In the genomic region with DNA sequence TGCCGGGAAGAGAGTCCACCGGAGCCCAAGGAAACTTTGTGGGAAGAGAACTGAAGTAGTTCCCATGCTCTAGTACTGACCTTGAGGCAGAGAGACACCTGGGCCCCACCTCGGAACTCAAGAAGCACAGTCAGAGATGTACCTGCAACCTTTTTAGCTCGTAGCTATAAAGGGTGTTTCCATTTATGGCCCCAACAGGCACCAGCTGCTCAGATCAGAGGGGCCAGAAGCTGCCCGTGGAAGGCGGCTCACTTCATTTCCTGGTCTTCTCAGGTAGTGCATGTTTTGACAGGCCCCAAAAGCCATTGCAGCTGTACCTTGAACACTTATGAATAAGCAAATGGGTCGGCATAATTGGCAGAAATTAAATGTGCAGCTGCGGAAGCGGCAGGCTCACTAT, we compare ENCODE assay signal across 25 mouse cellular contexts.
DNase-seq lines count a peak whose midpoint lies in the region; ATAC-seq and TF ChIP-seq lines count a peak whose summit lies in the region.
"Had no signal": no experiment of that assay in that cellular context is flagged by ENCODE, and none has a peak within 500 bp of the region (broad histone marks: within the 10 kb centered on the region; RNA-seq: fewer than 3 reads in every experiment).

No protein-coding gene starts in this region.

- no peak for TF ChIP-seq EP300 in stomach, postnatal 0 days (optimal IDR thresholded peaks at IDR 0.05)

- 68% methylated on average over 9 of the region's 9 CpGs for WGBS in embryonic facial prominence, embryonic 12.5 days
- 85% methylated on average over 9 of the region's 9 CpGs for WGBS in embryonic facial prominence, embryonic 10.5 days
- WGBS in stomach, embryonic 16.5 days = 63% methylated on average over 9 of the region's 9 CpGs
- WGBS in stomach, postnatal 0 days = 65% methylated on average over 9 of the region's 9 CpGs
- WGBS in embryonic facial prominence, embryonic 13.5 days = 69% methylated on average over 9 of the region's 9 CpGs
- 49% methylated on average over 9 of the region's 9 CpGs for WGBS in limb, embryonic 12.5 days

- 0 out of 2 replicates have a peak overlapping the region, but pooled peaks have one; percentile 23 for H3K27ac ChIP-seq in embryonic facial prominence, embryonic 12.5 days
- no peak overlapping the region for H3K27ac ChIP-seq in embryonic facial prominence, embryonic 10.5 days (replicated peaks)
- H3K27ac ChIP-seq in stomach, embryonic 16.5 days (ENCODE audit: low read length) = 0 out of 2 replicates have a peak overlapping the region, but pooled peaks have one; percentile 18
- H3K27ac ChIP-seq in stomach, postnatal 0 days (replicated peaks) = no peak overlapping the region
- H3K27ac ChIP-seq in embryonic facial prominence, embryonic 13.5 days = 0 out of 2 replicates have a peak overlapping the region, but pooled peaks have one; percentile 2
- 0 out of 2 replicates have a peak overlapping the region, but pooled peaks have one; percentile 24 for H3K27ac ChIP-seq in limb, embryonic 12.5 days
- no peak overlapping the region for H3K27ac ChIP-seq in gastrocnemius, adult 2 months
- H3K27ac ChIP-seq: embryonic facial prominence, embryonic 15.5 days; forebrain, embryonic 15.5 days; heart, embryonic 13.5 days; limb, embryonic 13.5 days; lung, embryonic 15.5 days; midbrain, embryonic 12.5 days; neural tube, embryonic 13.5 days had no signal

- H3K27me3 ChIP-seq in embryonic facial prominence, embryonic 12.5 days = no peaks in the 10 kb centered on the region
- no peaks in the 10 kb centered on the region for H3K27me3 ChIP-seq in embryonic facial prominence, embryonic 10.5 days (replicated peaks; ENCODE audit: low read depth, poor library complexity, severe bottlenecking)
- H3K27me3 ChIP-seq in stomach, embryonic 16.5 days (ENCODE audit: control insufficient read depth, insufficient read depth, low read length) = no peaks in the 10 kb centered on the region
- no peaks in the 10 kb centered on the region for H3K27me3 ChIP-seq in stomach, postnatal 0 days (ENCODE audit: control insufficient read depth, insufficient read depth, low read length)
- no peaks in the 10 kb centered on the region for H3K27me3 ChIP-seq in embryonic facial prominence, embryonic 13.5 days
- no peaks in the 10 kb centered on the region for H3K27me3 ChIP-seq in limb, embryonic 12.5 days
- H3K27me3 ChIP-seq: embryonic facial prominence, embryonic 15.5 days; forebrain, embryonic 15.5 days; heart, embryonic 13.5 days; limb, embryonic 13.5 days; lung, embryonic 15.5 days; midbrain, embryonic 12.5 days; neural tube, embryonic 13.5 days had no signal

- no peaks in the 10 kb centered on the region for H3K9me3 ChIP-seq in embryonic facial prominence, embryonic 12.5 days
- 0 out of 2 replicates have a peak, but pooled peaks cover 3% of the 10 kb centered on the region for H3K9me3 ChIP-seq in embryonic facial prominence, embryonic 10.5 days
- H3K9me3 ChIP-seq in stomach, embryonic 16.5 days (replicated peaks; ENCODE audit: control insufficient read depth, low read length) = no peaks in the 10 kb centered on the region; the same call in 1 of the 2 replicates
- H3K9me3 ChIP-seq in stomach, postnatal 0 days (ENCODE audit: control insufficient read depth, low read length) = no peaks in the 10 kb centered on the region
- no peaks in the 10 kb centered on the region; the same call in 1 of the 2 replicates for H3K9me3 ChIP-seq in embryonic facial prominence, embryonic 13.5 days
- H3K9me3 ChIP-seq in limb, embryonic 12.5 days = peaks cover 3% of the 10 kb centered on the region; the same call in 1 of the 2 replicates
- H3K9me3 ChIP-seq: forebrain, embryonic 15.5 days; lung, embryonic 15.5 days; midbrain, embryonic 12.5 days; neural tube, embryonic 13.5 days had no signal

- intact Hi-C loops in gastrocnemius, adult 2 months (cut with DNase I) = no loop called here

- no peak overlapping the region for H3K9ac ChIP-seq in embryonic facial prominence, embryonic 12.5 days
- H3K9ac ChIP-seq in stomach, embryonic 16.5 days (ENCODE audit: low read length) = no peak overlapping the region
- no peak overlapping the region for H3K9ac ChIP-seq in stomach, postnatal 0 days (ENCODE audit: low read length)
- H3K9ac ChIP-seq in embryonic facial prominence, embryonic 13.5 days = no peak overlapping the region
- no peak overlapping the region for H3K9ac ChIP-seq in limb, embryonic 12.5 days (replicated peaks)
- H3K9ac ChIP-seq: embryonic facial prominence, embryonic 15.5 days; forebrain, embryonic 15.5 days; heart, embryonic 13.5 days; limb, embryonic 13.5 days; lung, embryonic 15.5 days; midbrain, embryonic 12.5 days; neural tube, embryonic 13.5 days had no signal

- peaks cover 14% of the 10 kb centered on the region for H3K4me1 ChIP-seq in embryonic facial prominence, embryonic 12.5 days
- H3K4me1 ChIP-seq in embryonic facial prominence, embryonic 10.5 days = peaks cover 41% of the 10 kb centered on the region
- H3K4me1 ChIP-seq in stomach, embryonic 16.5 days (ENCODE audit: control insufficient read depth, insufficient read depth, low read length) = 0 out of 2 replicates have a peak, but pooled peaks cover 3% of the 10 kb centered on the region
- no peaks in the 10 kb centered on the region for H3K4me1 ChIP-seq in stomach, postnatal 0 days (replicated peaks; ENCODE audit: control insufficient read depth, insufficient read depth)
- peaks cover 36% of the 10 kb centered on the region for H3K4me1 ChIP-seq in embryonic facial prominence, embryonic 13.5 days
- H3K4me1 ChIP-seq in limb, embryonic 12.5 days (replicated peaks) = peaks cover 43% of the 10 kb centered on the region
- H3K4me1 ChIP-seq: heart, embryonic 13.5 days; lung, embryonic 15.5 days had no signal

- ATAC-seq in embryonic facial prominence, embryonic 12.5 days (ENCODE audit: insufficient number of reproducible peaks, insufficient read depth, low FRiP score, low TSS enrichment) = no peak
- no peak for ATAC-seq in stomach, embryonic 16.5 days (ENCODE audit: insufficient read depth, low FRiP score)
- no peak for ATAC-seq in stomach, postnatal 0 days (ENCODE audit: low FRiP score, low TSS enrichment)
- no peak for ATAC-seq in embryonic facial prominence, embryonic 13.5 days (ENCODE audit: insufficient number of reproducible peaks, insufficient read depth, low FRiP score, low TSS enrichment, low read depth)
- no peak for ATAC-seq in limb, embryonic 12.5 days (ENCODE audit: insufficient number of reproducible peaks, insufficient read depth, low FRiP score, low TSS enrichment, low read depth)
- ATAC-seq: forebrain, embryonic 15.5 days; hindbrain, embryonic 16.5 days had no signal

- H3K4me2 ChIP-seq in embryonic facial prominence, embryonic 12.5 days (replicated peaks) = no peak overlapping the region
- no peak overlapping the region for H3K4me2 ChIP-seq in stomach, embryonic 16.5 days (ENCODE audit: low read depth, low read length)
- no peak overlapping the region for H3K4me2 ChIP-seq in stomach, postnatal 0 days (replicated peaks; ENCODE audit: low read depth)
- no peak overlapping the region for H3K4me2 ChIP-seq in embryonic facial prominence, embryonic 13.5 days
- no peak overlapping the region for H3K4me2 ChIP-seq in limb, embryonic 12.5 days
- H3K4me2 ChIP-seq: embryonic facial prominence, embryonic 15.5 days; forebrain, embryonic 15.5 days; heart, embryonic 13.5 days; limb, embryonic 13.5 days; liver, embryonic 11.5 days; lung, embryonic 15.5 days; midbrain, embryonic 12.5 days; neural tube, embryonic 13.5 days had no signal

- no peaks in the 10 kb centered on the region for H3K36me3 ChIP-seq in embryonic facial prominence, embryonic 12.5 days
- no peaks in the 10 kb centered on the region for H3K36me3 ChIP-seq in embryonic facial prominence, embryonic 10.5 days (replicated peaks)
- no peaks in the 10 kb centered on the region for H3K36me3 ChIP-seq in stomach, embryonic 16.5 days (ENCODE audit: control insufficient read depth, insufficient read depth, low read length)
- no peaks in the 10 kb centered on the region for H3K36me3 ChIP-seq in stomach, postnatal 0 days (ENCODE audit: control insufficient read depth, insufficient read depth, low read length)
- H3K36me3 ChIP-seq in embryonic facial prominence, embryonic 13.5 days = no peaks in the 10 kb centered on the region
- H3K36me3 ChIP-seq in limb, embryonic 12.5 days = no peaks in the 10 kb centered on the region
- H3K36me3 ChIP-seq: embryonic facial prominence, embryonic 15.5 days; forebrain, embryonic 15.5 days; heart, embryonic 13.5 days; limb, embryonic 13.5 days; lung, embryonic 15.5 days; midbrain, embryonic 12.5 days; neural tube, embryonic 13.5 days had no signal

- TF ChIP-seq CTCF in stomach, postnatal 0 days (IDR thresholded peaks at IDR 0.05; ENCODE audit: low read depth) = no peak
- no peak for TF ChIP-seq CTCF in gastrocnemius, adult 2 months (IDR thresholded peaks at IDR 0.05)

- no peak for DNase-seq in embryonic facial prominence, embryonic 10.5 days (ENCODE audit: low spot score)
- DNase-seq in stomach, postnatal 0 days (ENCODE audit: low spot score) = no peak
- DNase-seq in gastrocnemius, adult 2 months = no peak
- DNase-seq in adrenal gland, adult 2 months = no peak
- DNase-seq: adrenal gland, postnatal 25 days; cerebellum, adult 11-12 months; cerebellum, adult 9-11 months; embryo, embryonic 11 days; gastrocnemius, postnatal 10 days; heart, postnatal 10 days; kidney, postnatal 14 days; right cerebral cortex, postnatal 4 days had no signal

- H3K4me3 ChIP-seq in embryonic facial prominence, embryonic 12.5 days = no peak overlapping the region
- no peak overlapping the region for H3K4me3 ChIP-seq in embryonic facial prominence, embryonic 10.5 days
- no peak overlapping the region for H3K4me3 ChIP-seq in stomach, embryonic 16.5 days (replicated peaks; ENCODE audit: low read length)
- no peak overlapping the region for H3K4me3 ChIP-seq in stomach, postnatal 0 days (ENCODE audit: low read depth, low read length)
- no peak overlapping the region for H3K4me3 ChIP-seq in embryonic facial prominence, embryonic 13.5 days
- no peak overlapping the region for H3K4me3 ChIP-seq in limb, embryonic 12.5 days (replicated peaks)
- H3K4me3 ChIP-seq in gastrocnemius, adult 2 months = no peak overlapping the region
- H3K4me3 ChIP-seq: embryonic facial prominence, embryonic 15.5 days; forebrain, embryonic 15.5 days; heart, embryonic 13.5 days; limb, embryonic 13.5 days; lung, embryonic 15.5 days; midbrain, embryonic 12.5 days; neural tube, embryonic 13.5 days had no signal

Comparison
In these comparisons a context has a peak if more than half of its experiments do, and no peak if none do; other contexts are left out.
1. H3K27ac ChIP-seq: peak in embryonic facial prominence, embryonic 12.5 days (single experiment), stomach, embryonic 16.5 days (single experiment), embryonic facial prominence, embryonic 13.5 days (single experiment) and limb, embryonic 12.5 days (single experiment); none in embryonic facial prominence, embryonic 10.5 days (single experiment), stomach, postnatal 0 days (single experiment) and gastrocnemius, adult 2 months (single experiment).